Mouse (Mus musculus): Measurements from ENCODE around the gene Npb. TPM values are rescaled to one million over a fixed set of nuclear protein-coding genes. Genes with fewer than 3 reads are reported as not detected.

Npb gene
- polyA plus RNA-seq, 1 experiment, result 0.32 TPM

DNA sequence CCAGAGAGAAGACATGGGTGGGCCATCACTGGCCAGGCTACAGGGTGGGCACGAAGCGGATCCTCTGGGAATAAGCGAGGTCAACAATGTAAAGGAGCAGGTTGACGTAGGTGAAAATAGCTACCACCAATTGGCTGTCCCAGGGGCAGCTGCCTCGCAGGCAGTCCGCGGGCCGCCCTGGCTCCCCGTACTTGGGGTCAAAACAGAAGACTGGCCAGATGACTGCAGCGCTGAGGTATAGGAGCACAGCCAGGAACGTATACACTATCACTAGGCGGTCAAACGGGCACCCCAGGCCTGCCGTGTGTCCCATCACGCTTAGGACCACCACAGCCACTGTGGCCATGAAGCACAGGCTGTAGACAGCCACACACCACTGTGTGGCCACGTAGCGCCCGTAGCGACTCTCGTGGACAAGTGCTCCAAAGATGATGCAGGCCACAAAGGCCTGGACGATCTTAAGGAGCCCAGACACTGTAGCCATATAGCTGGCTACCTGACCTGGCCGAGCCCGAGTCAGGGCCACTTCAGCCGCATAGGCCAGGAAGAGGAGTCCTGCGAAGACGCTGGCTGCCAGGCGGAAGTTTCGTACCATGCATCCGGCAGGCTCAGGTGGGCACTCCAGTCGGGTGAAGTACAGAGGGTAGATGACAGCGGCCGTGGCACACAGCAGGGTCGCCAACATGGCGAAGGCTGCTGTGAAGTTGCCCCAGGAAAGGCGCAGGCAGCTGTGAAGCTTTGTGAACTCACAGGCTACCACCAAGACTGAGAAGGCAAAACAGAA lies 39.0 kb downstream of the Npb start:
- Histone ChIP-seq H3K4me3 (peak overlapping the region; percentile 7), H3ac (ENCODE audit: control insufficient read depth, insufficient read length) (no peak overlapping the region), H3K4me2 (ENCODE audit: low read depth) (peak overlapping the region; percentile 71), H3K36me3 (ENCODE audit: control insufficient read depth, insufficient read depth) (no peaks in the 10 kb centered on the region), H3K79me2 (ENCODE audit: control insufficient read depth, insufficient read depth) (no peaks in the 10 kb centered on the region), H3K27me3 (ENCODE audit: control insufficient read depth, insufficient read depth, insufficient read length) (no peaks in the 10 kb centered on the region)
- no peak for TF ChIP-seq CEBPB (IDR thresholded peaks at IDR 0.05; ENCODE audit: insufficient read depth, poor library complexity, severe bottlenecking)
- no peak for TF ChIP-seq REST (IDR thresholded peaks at IDR 0.05; ENCODE audit: insufficient read depth, insufficient read length)
- no peak for TF ChIP-seq POLR2A (IDR thresholded peaks at IDR 0.05; ENCODE audit: insufficient read length, low read depth)
- TF ChIP-seq POLR2AphosphoS2 (IDR thresholded peaks at IDR 0.05; ENCODE audit: insufficient read length, low read depth), result no peak
- no peak for TF ChIP-seq TCF12 (IDR thresholded peaks at IDR 0.05; ENCODE audit: insufficient read depth, poor library complexity, severe bottlenecking)
- no peak for TF ChIP-seq MAX (IDR thresholded peaks at IDR 0.05; ENCODE audit: low read depth)
- no peak for TF ChIP-seq MYOG (IDR thresholded peaks at IDR 0.05; ENCODE audit: control insufficient read depth in 1 of 3, insufficient read depth in 1 of 3, insufficient read length in 2 of 3, low read depth in 2 of 3)
- no peak for TF ChIP-seq E2F4 (IDR thresholded peaks at IDR 0.05; ENCODE audit: insufficient read depth)
- no peak for TF ChIP-seq TCF3 (IDR thresholded peaks at IDR 0.05; ENCODE audit: insufficient read length, low read depth)
- TF ChIP-seq MYOD1 (IDR thresholded peaks at IDR 0.05; ENCODE audit: control insufficient read depth in 1 of 3, insufficient read length in 2 of 3, low read depth in 2 of 3), result no peak
- no peak for TF ChIP-seq SRF (IDR thresholded peaks at IDR 0.05; ENCODE audit: control insufficient read depth, insufficient read length, low read depth)
- no peak for TF ChIP-seq USF1 (IDR thresholded peaks at IDR 0.05; ENCODE audit: low read depth)

DNA sequence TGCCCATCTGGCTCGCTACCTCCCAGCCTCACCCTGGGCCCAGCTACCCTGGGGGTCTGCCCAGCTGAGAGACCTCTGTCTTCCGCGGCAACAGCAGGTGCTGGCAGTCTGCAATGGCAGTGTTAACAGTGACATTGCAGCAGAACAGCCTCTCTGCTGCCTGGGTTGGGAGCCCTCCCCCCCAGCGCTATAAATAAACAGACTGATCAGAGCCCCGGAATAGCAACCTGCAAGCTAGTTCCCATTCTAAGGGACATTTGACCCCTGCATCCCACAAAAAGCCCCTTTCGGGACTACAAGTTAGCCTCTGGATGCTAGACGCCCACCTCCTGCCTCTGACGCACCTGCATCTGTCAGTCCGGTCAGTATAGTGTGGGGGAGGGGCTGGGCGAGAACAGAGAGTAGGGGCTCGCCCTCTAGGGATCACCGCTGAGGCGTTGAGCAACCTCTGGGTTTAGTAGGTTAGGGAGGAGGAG lies 39.8 kb downstream of the Npb start, which contains the start of gene Myadml2:
Myadml2 (minus strand) TSS at position 158 of the 476 bp plus-strand sequence.
- Histone ChIP-seq H3K4me2 (ENCODE audit: low read depth) (peak within 1 kb of the TSS; percentile 71), H3K79me2 (ENCODE audit: control insufficient read depth, insufficient read depth) (no peaks in the 10 kb centered on the region), H3K27me3 (ENCODE audit: control insufficient read depth, insufficient read depth, insufficient read length) (no peaks in the 10 kb centered on the region), H3K4me3 (peak within 1 kb of the TSS; percentile 7), H3ac (ENCODE audit: control insufficient read depth, insufficient read length) (no peak within 1 kb of the TSS), H3K36me3 (ENCODE audit: control insufficient read depth, insufficient read depth) (no peaks in the 10 kb centered on the region)
- TF ChIP-seq MYOD1 (IDR thresholded peaks at IDR 0.05; ENCODE audit: control insufficient read depth in 1 of 3, insufficient read length in 2 of 3, low read depth in 2 of 3) (peak; percentile 16 to 91 (median 79)), E2F4 (IDR thresholded peaks at IDR 0.05; ENCODE audit: insufficient read depth) (no peak), USF1 (IDR thresholded peaks at IDR 0.05; ENCODE audit: low read depth) (no peak), CEBPB (IDR thresholded peaks at IDR 0.05; ENCODE audit: insufficient read depth, poor library complexity, severe bottlenecking) (no peak), POLR2A (IDR thresholded peaks at IDR 0.05; ENCODE audit: insufficient read length, low read depth) (no peak), SRF (IDR thresholded peaks at IDR 0.05; ENCODE audit: control insufficient read depth, insufficient read length, low read depth) (no peak), TCF3 (IDR thresholded peaks at IDR 0.05; ENCODE audit: insufficient read length, low read depth) (no peak), MYOG (IDR thresholded peaks at IDR 0.05; ENCODE audit: control insufficient read depth in 1 of 3, insufficient read depth in 1 of 3, insufficient read length in 2 of 3, low read depth in 2 of 3) (peak in 1 of 3 experiments; percentile 63), TCF12 (IDR thresholded peaks at IDR 0.05; ENCODE audit: insufficient read depth, poor library complexity, severe bottlenecking) (no peak), REST (IDR thresholded peaks at IDR 0.05; ENCODE audit: insufficient read depth, insufficient read length) (no peak), MAX (IDR thresholded peaks at IDR 0.05; ENCODE audit: low read depth) (no peak), POLR2AphosphoS2 (IDR thresholded peaks at IDR 0.05; ENCODE audit: insufficient read length, low read depth) (no peak)

DNA sequence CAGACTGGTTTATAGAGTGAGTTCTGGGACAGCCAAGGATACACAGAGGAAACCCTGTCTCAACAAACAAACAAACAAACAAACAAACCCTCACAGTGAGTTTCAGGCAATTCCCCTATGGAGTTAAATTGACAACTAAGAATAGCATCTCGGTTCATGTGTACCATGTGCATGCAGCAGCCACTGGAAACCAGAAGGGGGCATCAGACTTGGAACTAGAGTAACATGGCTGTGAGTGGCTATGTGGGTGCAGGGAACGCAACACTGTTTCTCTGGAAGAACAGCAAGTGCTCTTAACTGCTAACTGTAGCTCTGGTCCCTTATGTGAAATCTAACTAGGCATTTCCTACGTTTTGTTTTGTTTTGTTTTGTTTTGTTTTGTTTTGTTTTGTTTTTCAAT lies 43.6 kb downstream of the Npb start:
- Histone ChIP-seq H3K27me3 (ENCODE audit: control insufficient read depth, insufficient read depth, insufficient read length) (peaks cover 17% of the 10 kb centered on the region), H3ac (ENCODE audit: control insufficient read depth, insufficient read length) (no peak overlapping the region), H3K79me2 (ENCODE audit: control insufficient read depth, insufficient read depth) (no peaks in the 10 kb centered on the region), H3K36me3 (ENCODE audit: control insufficient read depth, insufficient read depth) (no peaks in the 10 kb centered on the region), H3K4me3 (no peak overlapping the region), H3K4me2 (ENCODE audit: low read depth) (no peak overlapping the region)
- TF ChIP-seq SRF (IDR thresholded peaks at IDR 0.05; ENCODE audit: control insufficient read depth, insufficient read length, low read depth), result no peak
- no peak for TF ChIP-seq TCF12 (IDR thresholded peaks at IDR 0.05; ENCODE audit: insufficient read depth, poor library complexity, severe bottlenecking)

DNA sequence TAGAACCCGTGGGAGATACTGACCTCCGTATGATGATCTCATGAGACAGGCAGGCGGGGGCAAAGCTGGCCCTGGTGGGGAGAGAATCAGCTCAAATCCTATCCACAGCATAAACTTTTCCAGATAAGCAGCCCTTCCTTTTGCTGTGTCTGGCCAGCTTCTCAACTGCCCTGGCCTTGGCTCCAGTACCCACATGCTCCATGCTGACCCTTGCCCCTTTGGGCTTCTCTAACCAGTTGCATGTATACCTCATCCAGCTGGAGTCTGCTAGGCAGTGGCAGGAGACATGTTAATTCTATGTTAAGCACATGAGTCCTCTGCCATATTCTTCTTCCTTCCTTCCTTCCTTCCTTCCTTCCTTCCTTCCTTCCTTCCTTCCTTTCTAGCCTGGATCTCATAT lies 46.5 kb downstream of the Npb start:
- H3K27me3 ChIP-seq (ENCODE audit: control insufficient read depth, insufficient read depth, insufficient read length), result peaks cover 42% of the 10 kb centered on the region
- TF ChIP-seq MAX (IDR thresholded peaks at IDR 0.05; ENCODE audit: low read depth) (no peak), TCF3 (IDR thresholded peaks at IDR 0.05; ENCODE audit: insufficient read length, low read depth) (no peak), MYOD1 (IDR thresholded peaks at IDR 0.05; ENCODE audit: control insufficient read depth in 1 of 3, insufficient read length in 2 of 3, low read depth in 2 of 3) (no peak), CEBPB (IDR thresholded peaks at IDR 0.05; ENCODE audit: insufficient read depth, poor library complexity, severe bottlenecking) (no peak), POLR2A (IDR thresholded peaks at IDR 0.05; ENCODE audit: insufficient read length, low read depth) (no peak), REST (IDR thresholded peaks at IDR 0.05; ENCODE audit: insufficient read depth, insufficient read length) (no peak), MYOG (IDR thresholded peaks at IDR 0.05; ENCODE audit: control insufficient read depth in 1 of 3, insufficient read depth in 1 of 3, insufficient read length in 2 of 3, low read depth in 2 of 3) (no peak), E2F4 (IDR thresholded peaks at IDR 0.05; ENCODE audit: insufficient read depth) (no peak), USF1 (IDR thresholded peaks at IDR 0.05; ENCODE audit: low read depth) (no peak), SRF (IDR thresholded peaks at IDR 0.05; ENCODE audit: control insufficient read depth, insufficient read length, low read depth) (no peak), TCF12 (IDR thresholded peaks at IDR 0.05; ENCODE audit: insufficient read depth, poor library complexity, severe bottlenecking) (no peak), POLR2AphosphoS2 (IDR thresholded peaks at IDR 0.05; ENCODE audit: insufficient read length, low read depth) (no peak)
- H3ac ChIP-seq (ENCODE audit: control insufficient read depth, insufficient read length), result no peak overlapping the region
- H3K79me2 ChIP-seq (ENCODE audit: control insufficient read depth, insufficient read depth), result no peaks in the 10 kb centered on the region
- no peak overlapping the region for H3K4me3 ChIP-seq
- H3K4me2 ChIP-seq (ENCODE audit: low read depth), result no peak overlapping the region
- H3K36me3 ChIP-seq (ENCODE audit: control insufficient read depth, insufficient read depth), result no peaks in the 10 kb centered on the region
